Mouse (Mus musculus): ENCODE measurements around the gene Itgb8. TPM values are rescaled to one million over a fixed set of nuclear protein-coding genes. Genes with fewer than 3 reads are reported as not detected.
A peak's percentile ranks its signal among the peaks of the same experiment; 100 is the strongest.

Itgb8 gene
- total RNA-seq, 2 experiments from 2014 or later: 2.0 to 3.2 TPM

DNA sequence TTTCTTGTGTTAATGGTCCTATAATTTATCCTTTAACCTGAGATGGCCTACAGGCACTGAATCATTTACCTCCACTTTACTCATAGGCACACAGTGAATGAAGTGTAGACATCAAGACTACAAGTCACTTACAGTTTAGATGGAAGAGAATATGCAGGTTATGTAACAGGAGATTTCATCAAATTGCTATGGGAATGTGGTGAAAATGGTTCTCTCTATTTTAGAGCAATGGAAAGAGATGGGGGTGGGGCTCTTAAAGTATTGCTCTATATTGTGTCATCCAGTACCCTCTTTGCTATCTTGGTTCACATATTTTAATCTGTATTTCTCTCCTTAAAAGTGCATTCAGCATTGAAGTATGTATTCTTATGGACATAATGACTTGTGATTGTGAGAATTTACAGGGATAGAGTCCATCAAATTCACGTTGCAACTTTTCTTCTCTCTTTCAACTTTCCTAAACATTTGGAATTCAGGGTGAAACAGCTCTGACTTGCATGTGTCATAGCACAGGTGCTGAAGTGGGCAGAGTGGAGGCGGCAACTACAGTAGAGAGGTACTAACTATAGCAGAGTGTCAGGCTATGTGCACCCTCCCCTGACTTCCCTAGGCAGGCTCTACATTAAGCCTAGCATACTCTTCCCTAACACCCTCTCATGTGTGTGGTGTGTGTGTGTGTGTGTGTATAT lies 29.1 kb downstream of the Itgb8 start:
- DNase-seq: no peak

DNA sequence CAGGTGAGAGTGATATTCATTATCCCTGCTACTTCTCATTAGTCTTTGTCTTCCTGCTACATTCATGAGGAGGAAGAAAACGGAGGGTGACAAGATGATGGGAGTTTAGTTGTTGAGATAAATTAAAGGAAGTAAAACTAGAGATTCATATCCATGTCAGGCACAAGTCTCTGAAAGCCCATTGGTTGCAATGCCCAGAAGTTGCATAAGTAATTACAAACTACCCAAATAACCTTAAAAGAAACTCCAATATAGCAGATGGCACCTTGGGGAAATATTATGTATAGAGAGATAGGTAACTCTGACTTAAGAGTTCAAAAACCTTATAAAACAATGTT lies 31.2 kb downstream of the Itgb8 start:
- no peak for DNase-seq

DNA sequence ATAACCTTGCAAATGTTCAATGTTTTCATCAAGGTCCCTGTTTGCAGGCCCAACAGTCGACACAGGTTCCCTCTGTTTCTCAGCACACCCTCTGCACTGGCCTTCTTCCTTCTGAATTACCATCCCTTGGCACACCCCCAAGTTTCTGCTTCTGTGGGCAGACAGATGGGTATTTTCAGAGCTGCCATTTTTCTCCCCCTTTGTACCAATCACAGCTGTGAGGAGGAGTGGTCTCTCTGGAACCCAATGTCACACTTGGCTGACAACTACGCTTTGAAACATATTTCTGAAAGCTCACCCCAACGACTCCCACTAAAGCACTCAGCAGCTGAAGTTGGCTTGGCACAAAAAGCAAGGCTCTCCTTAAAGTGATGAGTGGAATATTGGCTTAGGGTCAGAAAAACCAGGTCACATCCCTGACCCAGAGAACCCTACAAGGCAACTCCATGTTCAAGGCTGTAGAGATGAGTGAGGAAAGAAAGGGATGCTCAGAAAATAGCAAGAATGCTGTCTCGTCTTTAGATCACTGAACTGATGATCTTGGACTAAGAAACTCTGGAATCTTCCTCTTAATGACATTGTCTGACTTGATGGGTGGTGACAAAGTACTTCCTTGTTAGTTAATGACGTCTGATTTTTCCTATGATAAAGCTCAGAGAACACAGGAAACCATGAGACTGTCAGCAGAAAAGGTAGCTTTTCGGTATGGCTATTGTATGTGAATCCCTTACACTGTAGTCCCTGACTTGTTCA lies 31.7 kb downstream of the Itgb8 start:
- DNase-seq: peak; percentile 43

- DNase-seq: no peak
These were observed 34.2 kb downstream of the Itgb8 start for GRCm38 (mm10) chr12:119204411-119204810.

- DNase-seq: no peak
These were observed 35.8 kb downstream of the Itgb8 start for GRCm38 (mm10) chr12:119202766-119203165.

GRCm38 (mm10) chr12:119195145-119195544 lies 43.5 kb downstream of the Itgb8 start:
- no peak for DNase-seq

DNA sequence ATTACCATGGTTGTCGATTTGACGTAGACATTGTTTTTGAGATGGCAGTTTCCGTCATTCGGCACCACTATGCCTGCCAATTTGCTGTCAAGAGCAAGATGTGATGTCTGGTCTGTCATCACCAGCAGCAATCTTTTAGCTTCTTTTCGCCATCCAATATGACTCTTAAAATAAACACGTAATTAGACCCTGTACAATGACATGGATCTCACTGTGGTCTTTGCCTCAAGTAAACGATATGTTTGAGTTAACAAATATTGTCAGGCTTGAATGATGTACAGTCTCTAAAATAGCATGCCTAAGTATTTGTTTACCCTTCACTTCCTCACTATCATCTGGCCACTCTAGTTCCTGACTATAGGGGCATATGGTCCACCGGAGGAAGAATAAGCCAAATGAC lies 48.8 kb downstream of the Itgb8 start:
- no peak for DNase-seq

DNA sequence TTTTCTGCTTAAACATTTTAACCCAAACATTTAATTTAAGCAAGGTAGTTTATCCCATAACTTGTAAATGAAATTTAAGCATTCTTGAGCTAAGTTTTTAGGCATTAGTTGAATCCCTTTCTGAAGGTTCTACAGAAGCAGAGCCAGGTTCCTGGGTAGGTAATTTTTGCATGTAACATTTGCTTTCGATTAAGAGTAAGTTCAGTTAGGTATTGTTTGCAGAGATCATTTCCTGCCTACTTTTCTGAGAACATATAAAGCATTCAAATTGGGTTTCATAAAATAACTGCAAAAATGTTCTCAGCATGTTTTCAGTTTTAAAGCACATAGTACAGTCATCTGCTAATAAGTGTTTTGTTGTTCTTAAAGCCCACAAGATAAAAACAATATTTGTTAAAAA lies 53.2 kb downstream of the Itgb8 start:
- DNase-seq: no peak

DNA sequence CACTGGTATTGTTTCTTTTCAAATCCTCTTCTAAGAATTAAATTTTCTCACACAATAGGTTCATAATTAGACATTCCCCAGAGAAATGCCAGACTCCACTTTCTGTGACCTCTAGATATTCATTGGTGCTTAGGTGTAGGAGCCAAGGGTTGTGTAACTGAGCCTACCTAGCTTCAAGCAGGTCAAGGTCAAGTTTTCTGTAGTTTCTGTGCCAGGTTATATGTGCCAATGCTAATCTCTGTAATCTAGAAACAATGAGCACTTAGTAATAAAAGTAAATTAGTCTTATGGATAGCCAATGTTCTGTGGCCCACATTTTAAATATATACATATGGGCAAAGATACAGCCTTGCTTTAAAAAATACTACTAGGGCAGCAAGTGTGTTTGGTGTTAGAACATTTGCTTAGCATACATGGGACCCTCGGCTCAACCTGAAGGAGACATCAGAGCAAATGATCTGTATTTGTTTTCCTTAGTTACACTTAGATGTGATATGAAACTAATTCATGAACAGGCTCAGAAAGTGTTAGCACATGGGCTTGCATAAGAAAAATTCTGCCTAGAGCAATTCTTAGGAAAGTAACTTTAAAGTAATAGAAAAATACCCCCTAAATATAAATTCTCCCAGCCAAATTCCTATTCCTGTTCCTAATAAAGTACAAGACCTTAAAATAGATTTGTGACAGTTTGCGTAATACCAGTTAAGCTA lies 56.2 kb downstream of the Itgb8 start:
- DNase-seq: no peak

GRCm38 (mm10) chr12:119176017-119176416 lies 62.6 kb downstream of the Itgb8 start:
- DNase-seq: no peak

DNA sequence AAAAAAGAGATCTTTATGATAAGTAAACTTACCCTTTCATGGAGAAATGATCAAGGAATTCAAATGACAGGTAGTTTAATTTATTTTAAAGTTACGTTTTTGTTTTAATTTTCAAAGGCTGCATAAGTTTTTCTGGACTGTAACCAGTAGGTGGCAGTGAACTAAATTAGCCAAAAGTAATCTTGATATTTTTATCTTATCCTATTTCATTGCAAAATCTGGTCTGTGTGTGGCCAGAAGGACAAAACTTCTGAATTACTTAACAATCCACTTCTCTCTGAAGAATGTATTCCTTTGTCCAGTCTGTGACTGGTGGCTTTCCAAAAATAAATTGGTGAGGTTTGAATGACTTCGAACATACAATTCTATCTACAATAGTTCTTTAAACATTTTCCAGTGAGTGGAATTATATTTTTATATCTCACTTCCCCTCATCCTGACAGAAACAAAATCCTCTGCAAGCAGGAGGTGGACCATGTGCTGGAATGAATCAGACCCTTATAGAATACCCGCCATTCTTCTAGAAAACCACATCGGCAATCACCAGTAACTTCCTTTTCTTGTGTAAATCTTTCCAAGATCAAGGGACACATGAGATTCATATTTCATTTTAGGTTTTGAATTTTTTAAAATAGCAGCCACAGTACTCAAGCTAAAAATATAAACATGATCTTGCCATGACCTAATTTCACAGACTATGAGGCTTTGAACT lies 68.6 kb downstream of the Itgb8 start:
- no peak for DNase-seq

DNA sequence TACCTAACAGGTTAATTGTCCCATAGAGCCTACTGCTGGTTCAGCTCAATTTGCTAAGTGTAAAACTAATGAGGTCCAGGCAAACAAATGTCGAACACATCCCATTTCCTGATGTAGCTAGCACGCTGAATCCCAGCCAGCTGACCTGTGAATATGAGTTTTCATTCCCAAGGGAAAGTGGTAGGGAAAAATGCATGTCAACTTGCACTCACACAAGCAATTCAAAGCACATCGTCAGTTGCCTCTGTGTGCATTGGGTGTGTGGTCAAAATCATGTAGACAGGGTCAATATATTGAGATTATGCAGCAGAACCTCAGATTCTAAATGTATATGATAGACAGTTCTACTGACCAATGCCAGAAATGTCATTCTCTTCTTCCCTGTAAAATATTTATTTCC lies 69.5 kb downstream of the Itgb8 start:
- DNase-seq: no peak

- DNase-seq: no peak
These were observed 73.5 kb downstream of the Itgb8 start for GRCm38 (mm10) chr12:119165115-119165514.

DNA sequence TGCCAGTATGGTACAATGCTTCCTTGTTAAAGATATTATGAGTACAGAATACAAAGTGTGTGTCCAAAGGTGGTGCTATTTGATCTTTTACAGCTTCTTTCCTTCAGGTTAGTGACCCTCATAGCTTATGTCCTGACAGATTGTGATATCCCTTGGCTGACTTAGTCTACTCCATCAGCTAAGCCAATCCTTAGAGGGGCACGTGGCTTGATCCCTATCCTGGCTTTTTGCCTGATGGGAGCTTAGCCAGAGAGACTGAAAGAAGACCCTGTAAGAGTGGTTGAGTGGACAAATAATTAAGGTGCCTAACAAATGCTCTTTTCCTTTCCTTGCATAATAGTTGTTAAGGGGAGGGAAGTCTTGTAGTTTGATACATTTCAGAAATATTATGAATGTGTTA lies 73.9 kb downstream of the Itgb8 start:
- no peak for DNase-seq

- no peak for DNase-seq
These were observed 74.4 kb downstream of the Itgb8 start for GRCm38 (mm10) chr12:119164176-119164575.

DNA sequence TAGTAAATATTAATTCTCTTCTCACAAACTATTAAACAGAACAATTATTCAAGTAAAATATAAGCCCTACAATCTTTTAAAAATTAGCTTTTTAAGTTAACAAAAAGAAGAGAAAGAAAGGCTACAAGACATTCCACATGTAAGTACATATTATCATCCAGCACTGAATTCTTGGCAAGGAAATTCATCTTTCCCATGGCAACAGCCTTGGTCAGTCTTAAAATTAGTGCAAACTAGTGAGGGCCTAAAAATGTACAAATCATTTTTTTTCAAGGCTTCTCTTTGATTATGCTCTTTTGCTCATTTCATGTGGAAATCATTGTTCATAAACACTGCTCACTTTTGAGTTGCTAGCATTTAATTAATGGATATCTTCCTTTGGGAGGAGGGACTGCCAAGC lies 77.8 kb downstream of the Itgb8 start:
- DNase-seq: peak; percentile 45

GRCm38 (mm10) chr12:119159254-119159933 lies 79.2 kb downstream of the Itgb8 start:
- DNase-seq: no peak

GRCm38 (mm10) chr12:119157686-119158085 lies 80.9 kb downstream of the Itgb8 start:
- DNase-seq: no peak

DNA sequence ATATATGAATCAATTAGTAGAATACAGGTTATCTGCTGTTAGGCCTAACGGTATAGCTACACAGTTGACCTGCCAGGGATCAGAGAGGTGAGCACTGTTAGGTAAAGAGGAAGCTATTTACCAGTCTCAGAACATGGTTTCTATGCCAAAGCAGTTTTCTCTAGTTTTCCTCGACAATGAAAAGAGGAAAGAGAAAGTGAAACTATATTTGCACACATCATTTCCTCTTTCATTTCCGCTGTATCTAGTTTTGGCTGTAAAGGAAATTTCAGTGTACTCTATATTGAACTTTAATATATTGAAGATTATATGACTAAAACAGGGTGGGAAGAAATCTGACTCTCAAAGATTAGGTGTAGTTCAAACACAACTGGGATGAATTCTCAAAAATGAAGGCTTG lies 81.5 kb downstream of the Itgb8 start:
- no peak for DNase-seq

DNA sequence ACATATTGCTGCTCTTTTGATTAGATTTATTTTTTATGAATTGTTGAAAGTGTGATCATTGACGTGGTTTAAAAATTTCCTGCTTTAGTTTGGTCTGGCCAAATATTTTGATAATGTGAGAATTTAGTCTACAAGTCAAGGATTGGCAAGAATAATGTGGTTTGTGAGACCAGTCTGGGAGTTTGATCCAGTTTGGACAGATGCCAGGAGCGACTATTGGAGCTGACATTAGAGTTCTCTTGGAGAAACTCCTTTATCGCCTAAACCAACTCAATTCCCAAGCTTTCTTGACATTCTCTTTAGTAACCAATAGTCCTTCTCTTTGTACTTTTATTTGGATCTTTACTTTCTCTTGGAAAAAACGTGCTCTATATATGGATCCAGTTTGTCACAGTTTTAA lies 83.0 kb downstream of the Itgb8 start:
- DNase-seq: peak; percentile 43

GRCm38 (mm10) chr12:119150956-119151355 lies 87.6 kb downstream of the Itgb8 start:
- DNase-seq: no peak

DNA sequence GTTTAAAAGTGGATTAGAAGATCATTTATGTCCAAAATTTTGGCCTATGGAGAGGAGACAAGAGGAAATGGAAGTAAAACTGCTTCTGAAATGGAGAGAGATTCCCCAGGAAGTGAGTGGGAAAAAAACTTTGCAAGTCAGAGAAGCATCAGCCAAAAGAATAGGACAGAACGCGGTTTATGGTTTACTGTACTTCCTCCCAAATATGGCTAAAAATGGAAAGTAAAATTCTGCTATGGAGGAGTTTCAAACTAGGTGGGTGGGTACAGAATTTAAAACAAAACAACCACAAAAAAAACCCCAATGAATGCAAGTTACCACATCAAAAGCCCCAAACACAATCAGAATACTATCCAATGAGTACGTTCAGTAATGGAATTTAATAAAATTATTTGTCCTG lies 90.8 kb downstream of the Itgb8 start:
- no peak for DNase-seq
